Mouse (Mus musculus) limb, embryonic 14.5 days (tissue): ENCODE data around the gene Sema3g. TPM values are rescaled to one million over a fixed set of nuclear protein-coding genes. Genes with fewer than 3 reads are reported as not detected.

Experiments
- ATAC-seq: fragments of 200-750 bp; cut with Nextera tagmentation; 2 replicates; pipeline ENCODE4 v1.8.0; 2017; ENCODE audit warnings: low read depth, moderate number of reproducible peaks, moderate TSS enrichment; ENCODE audit not compliant: low FRiP score
- DNase-seq: peaks from one replicate; pipeline ENCODE4 v3.0.0-alpha.2; 2015; ENCODE audit warnings: low spot score
- H3K27ac ChIP-seq: fragments of 300-500 bp; sonication (generic); replicated peaks from 2 replicates; pipeline ENCODE4 v1.5.1; 2014; ENCODE audit warnings: low read depth, mild to moderate bottlenecking, low read length, moderate library complexity, mixed read lengths
- H3K27me3 ChIP-seq: fragments of 300-500 bp; sonication (generic); 2 replicates; pipeline ENCODE4 v1.6.1; 2014; ENCODE audit warnings: low read length, mixed read lengths; ENCODE audit not compliant: control insufficient read depth, insufficient read depth
- H3K36me3 ChIP-seq: fragments of 300-500 bp; sonication (generic); 2 replicates; pipeline ENCODE4 v1.6.1; 2014; ENCODE audit warnings: mild to moderate bottlenecking, low read length, moderate library complexity, mixed read lengths; ENCODE audit not compliant: control insufficient read depth, insufficient read depth
- H3K4me1 ChIP-seq: fragments of 300-500 bp; sonication (generic); 2 replicates; pipeline ENCODE4 v1.6.1; 2014; ENCODE audit warnings: antibody characterized with exemption, low read length, mixed read lengths; ENCODE audit not compliant: control insufficient read depth, insufficient read depth
- H3K4me2 ChIP-seq: fragments of 300-500 bp; sonication (generic); replicated peaks from 2 replicates; pipeline ENCODE4 v1.6.1; 2014; ENCODE audit warnings: low read depth, mild to moderate bottlenecking, low read length, moderate library complexity; ENCODE audit not compliant: severe bottlenecking
- H3K4me3 ChIP-seq: fragments of 300-500 bp; sonication (generic); replicated peaks from 2 replicates; pipeline ENCODE4 v1.5.1; 2014; ENCODE audit warnings: low read length
- H3K9ac ChIP-seq: fragments of 300-500 bp; sonication (generic); 2 replicates; pipeline ENCODE4 v1.6.1; 2014; ENCODE audit warnings: mild to moderate bottlenecking, low read depth, low read length, moderate library complexity; ENCODE audit not compliant: severe bottlenecking
- H3K9me3 ChIP-seq: fragments of 300-500 bp; sonication (generic); 2 replicates; pipeline ENCODE4 v1.6.1; 2016; ENCODE audit warnings: low read length; ENCODE audit not compliant: control insufficient read depth
- POLR2A ChIP-seq: fragments of 200-500 bp; IDR thresholded peaks from 2 replicates; pipeline ENCODE4 v1.8.0; 2012; ENCODE audit warnings: inconsistent platforms, mild to moderate bottlenecking, moderate library complexity, borderline replicate concordance; ENCODE audit not compliant: insufficient read depth, insufficient read length; ENCODE audit errors: extremely low read depth
- WGBS: fragments of 180-500 bp; shearing (Covaris S2); extraction: QIAGEN DNeasy Blood & Tissue Kit; methylation state at CpG from one replicate; pipeline ENCODE4 v1.1.7; 2014; 5-methylcytosine and 5-hydroxymethylcytosine counted together
- polyA plus RNA-seq, 2 experiments: library from polyadenylated mRNA; depleted of rRNA in 1 of 2; stranded (reverse) in 1 of 2; unstranded in 1 of 2; fragments of >200 nt; fragmentation: Nextera tagmentation in 1 of 2; extraction: Ambion mirVana in 1 of 2; gene quantifications; 2 replicates each; pipeline versions ENCODE4 v1.2.1 to v1.2.3; 2012 to 2014

The Sema3g gene
- polyA plus RNA-seq, 2 experiments: 0.25 to 3.7 TPM

DNA sequence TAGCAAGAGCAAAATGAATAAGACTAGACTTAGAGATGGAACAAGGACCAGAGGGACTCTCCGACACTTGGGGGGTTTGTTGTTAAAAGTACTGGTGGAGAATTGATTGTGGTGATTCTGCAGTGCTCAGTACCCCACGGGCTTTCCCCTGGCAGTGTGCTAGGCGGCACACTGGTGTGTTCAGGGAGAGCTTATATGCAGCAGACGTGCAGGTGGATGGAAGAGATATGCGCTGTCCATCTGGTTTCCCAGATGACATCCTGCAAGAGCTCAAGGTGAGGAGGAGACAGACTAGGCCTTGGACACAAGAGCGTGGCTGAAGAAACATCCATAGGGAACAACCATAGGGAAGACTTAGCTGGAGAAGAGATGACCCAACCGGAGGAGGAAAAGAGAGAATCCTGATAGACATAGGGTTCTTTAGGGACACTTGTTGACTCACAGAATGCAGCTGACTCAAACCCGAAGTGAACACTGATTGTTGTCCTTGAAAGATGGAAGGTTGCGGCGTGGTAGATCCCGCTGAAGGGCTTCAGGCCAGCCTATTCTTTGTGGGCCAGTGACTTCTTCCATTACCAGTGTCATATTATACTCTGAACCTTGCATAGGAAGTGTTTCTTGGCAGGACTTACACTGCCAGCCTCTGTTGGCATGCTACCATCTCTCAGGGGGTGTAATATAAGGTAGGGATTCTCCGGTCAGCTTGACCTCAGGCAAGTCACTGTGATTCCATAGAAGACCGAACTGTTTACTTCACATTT is 10.4 kb upstream of the Sema3g start:
- H3K4me2 ChIP-seq: peak overlapping the region; percentile 64
- no peaks in the 10 kb centered on the region for H3K27me3 ChIP-seq
- no peaks in the 10 kb centered on the region for H3K9me3 ChIP-seq
- peaks cover 27% of the 10 kb centered on the region for H3K36me3 ChIP-seq
- H3K9ac ChIP-seq: peak overlapping the region; percentile 96
- DNase-seq: no peak
- ATAC-seq: no peak
- peaks cover 11% of the 10 kb centered on the region for H3K4me1 ChIP-seq
- no peak overlapping the region for H3K27ac ChIP-seq
- H3K4me3 ChIP-seq: peak overlapping the region; percentile 86
- TF ChIP-seq POLR2A: no peak
- 81% methylated on average over 13 of the region's 13 CpGs for WGBS

DNA sequence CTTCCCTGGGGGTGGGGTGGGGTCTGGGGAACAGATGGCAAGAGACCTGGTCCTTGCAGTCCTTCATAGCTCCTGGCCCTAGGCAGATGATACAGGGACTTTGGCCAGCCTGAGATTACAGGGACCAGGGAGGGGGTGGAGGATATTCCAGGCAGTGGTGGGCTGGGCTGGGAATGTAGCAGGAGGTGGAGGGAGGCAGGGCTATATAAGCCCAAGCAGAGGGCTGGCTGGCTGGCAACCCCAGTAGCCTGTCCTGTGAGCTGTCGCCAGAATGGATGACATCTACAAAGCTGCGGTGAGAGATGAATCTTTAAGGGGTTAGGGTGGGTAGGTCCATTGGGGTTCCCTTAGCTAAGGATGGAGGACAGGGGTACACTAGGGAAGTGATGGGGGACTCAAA is 9.6 kb upstream of the Sema3g start, which contains the start of gene Tnnc1:
TSS of gene Tnnc1 (plus strand) at position 229 of the 400 bp plus-strand sequence.
- no peak within 1 kb of the TSS; the same call in 1 of the 2 replicates for H3K4me3 ChIP-seq
- H3K9ac ChIP-seq: peak within 1 kb of the TSS; percentile 21; the same call in 1 of the 2 replicates
- no peaks in the 10 kb centered on the region for H3K9me3 ChIP-seq
- DNase-seq: no peak
- H3K27me3 ChIP-seq: no peaks in the 10 kb centered on the region
- H3K4me2 ChIP-seq: peak within 1 kb of the TSS; percentile 64
- H3K4me1 ChIP-seq: peaks cover 16% of the 10 kb centered on the region
- no peak for ATAC-seq
- H3K36me3 ChIP-seq: peaks cover 19% of the 10 kb centered on the region
- WGBS: 52% methylated on average over 2 of the region's 2 CpGs
- no peak within 1 kb of the TSS for H3K27ac ChIP-seq
- TF ChIP-seq POLR2A: no peak

DNA sequence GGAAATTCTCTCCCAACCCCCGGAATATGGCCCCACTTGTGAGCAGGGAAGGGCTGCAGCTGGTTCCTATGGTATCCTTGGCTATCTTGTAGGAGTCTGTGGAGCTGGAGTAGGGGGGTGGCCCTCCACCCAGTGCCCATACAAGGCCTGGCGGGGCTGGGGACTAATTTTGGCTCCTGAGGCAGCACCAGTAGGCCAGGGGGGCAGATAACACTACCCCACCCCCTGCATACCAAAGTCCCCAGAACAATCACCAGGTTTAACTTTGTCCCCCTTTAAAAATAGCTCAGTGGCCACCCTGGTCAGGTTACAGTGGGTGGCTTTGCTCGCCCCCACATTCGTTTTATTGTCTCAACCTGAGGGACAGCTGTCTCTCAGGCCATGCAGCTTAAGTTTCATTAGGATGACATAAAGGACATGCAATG is 8.5 kb upstream of the Sema3g start:
- Histone ChIP-seq H3K36me3 (peaks cover 8% of the 10 kb centered on the region), H3K4me3 (no peak overlapping the region), H3K4me2 (no peak overlapping the region), H3K9me3 (no peaks in the 10 kb centered on the region), H3K27ac (no peak overlapping the region), H3K4me1 (peaks cover 16% of the 10 kb centered on the region), H3K27me3 (no peaks in the 10 kb centered on the region), H3K9ac (0 out of 2 replicates have a peak overlapping the region, but pooled peaks have one; percentile 21)
- TF ChIP-seq POLR2A: no peak
- WGBS: 55% methylated on average over 4 of the region's 4 CpGs
- ATAC-seq (peak; percentile 20; the same call in 1 of the 2 replicates), DNase-seq (no peak)

DNA sequence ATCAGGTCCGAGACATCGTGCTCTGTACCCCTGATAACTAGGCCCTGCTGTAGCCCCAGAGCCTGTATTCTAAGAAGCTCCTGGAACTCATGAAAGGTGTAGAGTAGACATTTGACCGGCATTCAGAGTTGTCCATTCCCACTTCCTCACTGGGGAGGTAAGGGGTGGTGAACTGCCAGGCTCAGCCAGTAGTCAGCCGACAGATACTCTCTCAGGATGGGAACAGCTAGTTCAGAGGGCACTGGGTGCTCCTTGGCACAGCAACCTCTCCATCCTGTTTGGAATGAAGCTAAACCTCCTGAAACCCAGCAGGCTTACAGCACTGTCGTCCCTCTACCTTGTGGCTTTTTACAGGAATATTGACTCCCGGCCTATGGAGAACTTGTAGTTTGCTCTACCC is 5.8 kb upstream of the Sema3g start:
- H3K4me2 ChIP-seq: no peak overlapping the region
- no peak for TF ChIP-seq POLR2A
- H3K4me1 ChIP-seq: 0 out of 2 replicates have a peak, but pooled peaks cover 11% of the 10 kb centered on the region
- no peaks in the 10 kb centered on the region for H3K9me3 ChIP-seq
- DNase-seq: no peak
- no peak overlapping the region for H3K4me3 ChIP-seq
- no peak overlapping the region for H3K9ac ChIP-seq
- ATAC-seq: no peak
- no peaks in the 10 kb centered on the region for H3K27me3 ChIP-seq
- H3K36me3 ChIP-seq: no peaks in the 10 kb centered on the region
- WGBS: 88% methylated on average over 6 of the region's 6 CpGs
- H3K27ac ChIP-seq: no peak overlapping the region

GRCm38 (mm10) chr14:31212499-31212898 is 5.2 kb upstream of the Sema3g start:
- Histone ChIP-seq H3K27me3 (no peaks in the 10 kb centered on the region), H3K4me1 (0 out of 2 replicates have a peak, but pooled peaks cover 8% of the 10 kb centered on the region), H3K9ac (no peak overlapping the region), H3K4me3 (no peak overlapping the region), H3K9me3 (no peaks in the 10 kb centered on the region), H3K27ac (no peak overlapping the region), H3K36me3 (no peaks in the 10 kb centered on the region), H3K4me2 (no peak overlapping the region)
- WGBS: 55% methylated on average over 3 of the region's 3 CpGs
- DNase-seq (no peak), ATAC-seq (peak; percentile 27; the same call in 1 of the 2 replicates)
- no peak for TF ChIP-seq POLR2A
